Mouse (Mus musculus) small intestine, adult 2 months (tissue): ENCODE measurements around the gene Ice2.

ENCODE experiments used
- CTCF ChIP-seq: fragments of 200-500 bp; IDR thresholded peaks from 2 replicates; pipeline ENCODE4 v1.5.1; 2012; ENCODE audit warnings: low read depth, mild to moderate bottlenecking, control low read depth, inconsistent platforms, low read length, moderate library complexity, mixed read lengths; ENCODE audit not compliant: insufficient replicate concordance, insufficient read length; ENCODE audit errors: extremely low read depth
- POLR2A ChIP-seq: fragments of 200-500 bp; IDR thresholded peaks from 2 replicates; pipeline ENCODE4 v1.6.1; 2012; ENCODE audit warnings: low read depth, mild to moderate bottlenecking, control low read depth, inconsistent platforms, low read length, moderate library complexity

DNA sequence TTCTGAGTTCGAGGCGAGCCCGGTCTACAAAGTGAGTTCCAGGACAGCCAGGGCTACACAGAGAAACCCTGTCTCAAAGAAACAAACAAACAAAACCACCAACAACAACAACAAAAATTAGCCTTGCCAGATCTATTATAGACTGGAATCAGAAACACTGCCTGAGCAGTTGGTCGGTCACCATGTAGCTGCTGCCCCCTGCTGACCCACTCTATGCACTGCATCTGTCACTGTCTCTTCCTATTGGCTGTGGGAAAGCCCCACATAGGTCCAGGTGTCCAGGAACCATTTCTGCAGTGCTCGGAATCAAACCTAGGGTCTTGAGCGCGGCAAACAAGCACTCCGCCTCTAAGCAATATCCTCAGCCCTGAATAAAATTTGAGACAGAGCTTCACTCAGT is 29.6 kb upstream of the Ice2 start:
- peak; percentile 81; the same call in 1 of the 2 replicates for TF ChIP-seq CTCF
- TF ChIP-seq POLR2A = no peak
